Mouse (Mus musculus): ENCODE measurements at regions not wholly inside any gene's neighbourhood (a gene's known extent, or its start where the extent isn't known, plus 50 kb on each side); places are given as distances from the start of the nearest gene placed in this dataset.

DNA sequence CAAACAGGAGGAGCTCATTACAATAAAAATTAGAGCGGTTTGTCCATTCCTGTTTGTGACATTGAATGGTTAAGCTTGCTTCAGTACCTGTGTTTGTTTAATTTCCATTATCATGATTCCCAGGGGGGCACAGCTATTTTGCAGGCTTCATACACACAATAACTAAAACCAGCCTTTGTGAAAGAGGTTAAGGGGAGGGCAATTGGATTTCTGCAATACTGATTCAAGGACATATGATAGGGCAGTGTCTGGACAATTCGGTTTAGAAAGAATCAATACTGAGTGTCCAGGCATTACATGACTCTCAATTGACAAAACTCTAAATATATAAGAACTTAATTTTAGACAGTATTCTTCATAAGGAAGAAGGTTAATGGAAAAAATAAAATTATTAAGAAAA lies 284.7 kb upstream of the 4921530L21Rik start:
- no peak overlapping the region for H3K27ac ChIP-seq
- H3K4me1 ChIP-seq (ENCODE audit: control insufficient read depth, insufficient read depth, low read length) = no peaks in the 10 kb centered on the region
- H3K36me3 ChIP-seq (ENCODE audit: control insufficient read depth, insufficient read depth, low read length) = no peaks in the 10 kb centered on the region
- TF ChIP-seq EP300 (IDR thresholded peaks at IDR 0.05; ENCODE audit: insufficient read depth, low read depth, low read length) (no peak), POLR2A (IDR thresholded peaks at IDR 0.05; ENCODE audit: insufficient read depth, low read depth, low read length) (no peak), CTCF (IDR thresholded peaks at IDR 0.05) (no peak)
- no peaks in the 10 kb centered on the region for H3K79me2 ChIP-seq (replicated peaks; ENCODE audit: control insufficient read depth, insufficient read depth, low read length)
- intact Hi-C loops (cut with DNase I) = no loop called here
- WGBS = 77% methylated on average over 2 of the region's 2 CpGs
- no peaks in the 10 kb centered on the region for H3K27me3 ChIP-seq (ENCODE audit: control insufficient read depth, insufficient read depth, low read length)
- no peak overlapping the region for H3K9ac ChIP-seq (ENCODE audit: low read depth, low read length)
- no peak for DNase-seq
- H3K4me3 ChIP-seq = no peak overlapping the region

DNA sequence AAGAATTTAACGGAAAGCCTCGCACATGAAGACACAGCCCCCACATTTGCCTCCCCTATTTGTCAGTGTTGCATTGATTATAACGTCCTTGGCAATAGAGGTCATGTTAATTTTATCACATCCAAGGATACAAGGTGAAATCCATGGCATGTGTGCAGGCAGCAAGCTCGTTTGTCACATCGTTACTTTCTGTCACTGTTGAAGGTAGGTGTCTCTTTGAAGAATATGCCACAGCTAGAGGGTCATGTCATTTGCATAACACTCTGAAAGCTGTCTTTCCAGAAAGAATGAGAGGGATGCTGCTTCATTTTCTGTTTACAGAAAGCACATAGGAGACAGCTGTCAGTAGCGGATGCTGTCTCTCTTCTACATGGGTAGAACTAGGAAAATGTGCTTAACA lies 235.1 kb upstream of the 4921530L21Rik start:
- TF ChIP-seq CTCF (IDR thresholded peaks at IDR 0.05) = no peak
- TF ChIP-seq POLR2A (IDR thresholded peaks at IDR 0.05; ENCODE audit: insufficient read depth, low read depth, low read length) = no peak
- no peak for TF ChIP-seq EP300 (IDR thresholded peaks at IDR 0.05; ENCODE audit: insufficient read depth, low read depth, low read length)
- Histone ChIP-seq H3K27ac (no peak overlapping the region), H3K79me2 (replicated peaks; ENCODE audit: control insufficient read depth, insufficient read depth, low read length) (no peaks in the 10 kb centered on the region), H3K9ac (ENCODE audit: low read depth, low read length) (no peak overlapping the region), H3K4me3 (no peak overlapping the region), H3K36me3 (ENCODE audit: control insufficient read depth, insufficient read depth, low read length) (no peaks in the 10 kb centered on the region), H3K27me3 (ENCODE audit: control insufficient read depth, insufficient read depth, low read length) (no peaks in the 10 kb centered on the region), H3K4me1 (ENCODE audit: control insufficient read depth, insufficient read depth, low read length) (no peaks in the 10 kb centered on the region)
- no peak for DNase-seq
- 48% methylated on average over 6 of the region's 6 CpGs for WGBS
- intact Hi-C loops (cut with DNase I) = no loop called here

DNA sequence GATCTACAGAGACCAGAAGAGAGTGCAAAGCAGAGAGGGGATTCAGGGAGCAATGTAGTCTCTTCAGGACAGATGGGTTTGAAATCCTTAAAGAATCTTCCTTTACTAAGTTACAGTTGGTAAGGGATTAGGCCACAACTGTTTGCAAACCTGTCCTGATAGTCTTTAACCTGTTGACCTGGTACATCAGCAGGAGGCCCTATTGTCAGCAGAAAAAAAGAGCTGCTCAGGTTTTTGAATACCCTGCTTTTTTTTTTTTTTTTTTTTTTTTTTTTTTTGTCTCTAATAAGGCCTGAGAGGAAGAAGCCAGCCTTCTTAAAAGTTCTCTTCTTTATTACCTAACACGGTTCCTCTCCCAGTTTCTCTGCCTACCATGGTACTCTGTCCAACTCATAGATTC lies 221.5 kb upstream of the 4921530L21Rik start:
- Histone ChIP-seq H3K4me3 (no peak overlapping the region), H3K27me3 (ENCODE audit: control insufficient read depth, insufficient read depth, low read length) (no peaks in the 10 kb centered on the region), H3K79me2 (replicated peaks; ENCODE audit: control insufficient read depth, insufficient read depth, low read length) (no peaks in the 10 kb centered on the region), H3K4me1 (ENCODE audit: control insufficient read depth, insufficient read depth, low read length) (no peaks in the 10 kb centered on the region), H3K36me3 (ENCODE audit: control insufficient read depth, insufficient read depth, low read length) (no peaks in the 10 kb centered on the region), H3K27ac (no peak overlapping the region), H3K9ac (ENCODE audit: low read depth, low read length) (no peak overlapping the region)
- no peak for DNase-seq
- intact Hi-C loops (cut with DNase I) = no loop called here
- 68% methylated on average over 1 of the region's 1 CpGs for WGBS
- no peak for TF ChIP-seq EP300 (IDR thresholded peaks at IDR 0.05; ENCODE audit: insufficient read depth, low read depth, low read length)
- TF ChIP-seq CTCF (IDR thresholded peaks at IDR 0.05) = no peak
- no peak for TF ChIP-seq POLR2A (IDR thresholded peaks at IDR 0.05; ENCODE audit: insufficient read depth, low read depth, low read length)

DNA sequence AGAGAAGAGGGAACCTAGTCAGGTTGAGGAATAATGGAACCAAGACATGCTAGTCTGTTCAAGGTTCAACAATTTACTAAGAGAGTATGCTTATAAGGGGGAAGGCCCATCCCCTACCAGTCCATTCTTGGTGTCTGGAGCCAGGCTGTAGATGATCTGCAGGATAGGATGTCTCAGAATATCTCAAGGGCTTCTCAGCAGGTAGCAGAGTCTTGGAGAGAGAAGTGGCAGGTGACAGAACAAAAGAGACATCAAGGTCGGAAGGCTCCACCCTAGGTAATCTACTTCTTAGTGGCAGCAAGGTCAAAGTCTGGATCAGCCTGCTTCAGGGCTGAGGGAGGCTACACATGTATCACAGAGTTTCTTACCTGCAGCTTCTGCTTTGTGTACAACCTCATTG lies 220.2 kb upstream of the 4921530L21Rik start:
- intact Hi-C loops (cut with DNase I) = no loop called here
- Histone ChIP-seq H3K36me3 (ENCODE audit: control insufficient read depth, insufficient read depth, low read length) (no peaks in the 10 kb centered on the region), H3K9ac (ENCODE audit: low read depth, low read length) (no peak overlapping the region), H3K27me3 (ENCODE audit: control insufficient read depth, insufficient read depth, low read length) (no peaks in the 10 kb centered on the region), H3K4me1 (ENCODE audit: control insufficient read depth, insufficient read depth, low read length) (no peaks in the 10 kb centered on the region), H3K79me2 (replicated peaks; ENCODE audit: control insufficient read depth, insufficient read depth, low read length) (no peaks in the 10 kb centered on the region), H3K27ac (no peak overlapping the region), H3K4me3 (no peak overlapping the region)
- 53% methylated on average over 1 of the region's 1 CpGs for WGBS
- TF ChIP-seq EP300 (IDR thresholded peaks at IDR 0.05; ENCODE audit: insufficient read depth, low read depth, low read length) = no peak
- TF ChIP-seq POLR2A (IDR thresholded peaks at IDR 0.05; ENCODE audit: insufficient read depth, low read depth, low read length) = no peak
- TF ChIP-seq CTCF (IDR thresholded peaks at IDR 0.05) = no peak
- DNase-seq = no peak

DNA sequence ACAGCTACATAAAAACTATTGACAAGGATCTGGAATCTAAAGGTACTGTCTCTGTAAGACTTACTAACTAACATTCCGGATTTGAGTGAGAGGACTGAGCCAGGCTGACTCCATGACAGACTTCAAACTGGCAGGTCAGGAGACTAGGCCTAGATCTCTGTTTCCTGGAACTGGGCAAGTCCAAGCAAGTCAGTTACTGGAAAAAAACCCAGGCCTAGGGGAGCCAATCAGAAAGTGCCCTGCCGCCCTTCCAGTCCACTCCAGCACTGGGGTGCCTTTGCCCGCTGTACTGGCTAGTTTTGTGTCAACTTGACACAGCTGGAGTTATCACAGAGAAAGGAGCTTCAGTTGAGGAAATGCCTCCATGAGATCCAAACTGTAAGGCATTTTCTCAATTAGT lies 219.6 kb upstream of the 4921530L21Rik start:
- intact Hi-C loops (cut with DNase I) = no loop called here
- H3K79me2 ChIP-seq (replicated peaks; ENCODE audit: control insufficient read depth, insufficient read depth, low read length) = no peaks in the 10 kb centered on the region
- H3K27ac ChIP-seq = no peak overlapping the region
- 82% methylated on average over 3 of the region's 3 CpGs for WGBS
- H3K36me3 ChIP-seq (ENCODE audit: control insufficient read depth, insufficient read depth, low read length) = no peaks in the 10 kb centered on the region
- no peaks in the 10 kb centered on the region for H3K4me1 ChIP-seq (ENCODE audit: control insufficient read depth, insufficient read depth, low read length)
- TF ChIP-seq CTCF (IDR thresholded peaks at IDR 0.05) (no peak), POLR2A (IDR thresholded peaks at IDR 0.05; ENCODE audit: insufficient read depth, low read depth, low read length) (no peak), EP300 (IDR thresholded peaks at IDR 0.05; ENCODE audit: insufficient read depth, low read depth, low read length) (no peak)
- H3K4me3 ChIP-seq = no peak overlapping the region
- no peak overlapping the region for H3K9ac ChIP-seq (ENCODE audit: low read depth, low read length)
- no peak for DNase-seq
- H3K27me3 ChIP-seq (ENCODE audit: control insufficient read depth, insufficient read depth, low read length) = no peaks in the 10 kb centered on the region

DNA sequence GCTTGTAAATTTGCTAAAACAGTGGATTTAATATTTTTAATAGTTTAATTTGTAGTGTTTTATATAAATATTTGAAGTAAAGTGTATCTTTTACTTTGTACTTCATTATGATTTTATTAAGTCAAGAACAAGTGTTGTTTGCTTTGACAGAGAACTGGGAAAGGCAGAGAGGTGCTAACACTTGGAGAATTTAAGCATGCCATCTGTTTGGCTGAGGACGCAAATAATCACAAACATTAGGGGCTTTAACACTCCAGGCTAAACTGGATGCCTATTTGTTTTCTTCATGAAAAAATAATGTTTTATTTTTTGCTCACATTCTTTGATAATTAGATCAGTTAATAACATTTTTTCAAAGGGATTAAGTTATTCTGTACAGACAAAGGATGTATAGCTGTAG lies 193.6 kb upstream of the 4921530L21Rik start:
- no peak for DNase-seq
- 56% methylated on average over 1 of the region's 1 CpGs for WGBS
- no peak overlapping the region for H3K4me3 ChIP-seq
- no peaks in the 10 kb centered on the region for H3K4me1 ChIP-seq (ENCODE audit: control insufficient read depth, insufficient read depth, low read length)
- H3K9ac ChIP-seq (ENCODE audit: low read depth, low read length) = no peak overlapping the region
- H3K79me2 ChIP-seq (replicated peaks; ENCODE audit: control insufficient read depth, insufficient read depth, low read length) = no peaks in the 10 kb centered on the region
- intact Hi-C loops (cut with DNase I) = no loop called here
- no peaks in the 10 kb centered on the region for H3K27me3 ChIP-seq (ENCODE audit: control insufficient read depth, insufficient read depth, low read length)
- H3K27ac ChIP-seq = no peak overlapping the region
- H3K36me3 ChIP-seq (ENCODE audit: control insufficient read depth, insufficient read depth, low read length) = no peaks in the 10 kb centered on the region
- TF ChIP-seq EP300 (IDR thresholded peaks at IDR 0.05; ENCODE audit: insufficient read depth, low read depth, low read length) = no peak
- TF ChIP-seq CTCF (IDR thresholded peaks at IDR 0.05) = no peak
- no peak for TF ChIP-seq POLR2A (IDR thresholded peaks at IDR 0.05; ENCODE audit: insufficient read depth, low read depth, low read length)
